ENCODE assay signal across 24 mouse cellular contexts in genomic region chr2:103681149-103681548, GRCm38 (mm10).
A peak's percentile ranks its signal among the peaks of the same experiment; 100 is the strongest.
DNase-seq lines count a peak whose midpoint lies in the region; ATAC-seq and TF ChIP-seq lines count a peak whose summit lies in the region.
"Had no signal": no experiment of that assay in that cellular context is flagged by ENCODE, and none has a peak within 500 bp of the region (broad histone marks: within the 10 kb centered on the region; RNA-seq: fewer than 3 reads in every experiment).

No protein-coding gene starts in this region.

- no peak overlapping the region for H3K4me2 ChIP-seq in heart, postnatal 0 days (ENCODE audit: low read depth, low read length)
- H3K4me2 ChIP-seq: heart, embryonic 12.5 days; hindbrain, embryonic 15.5 days; kidney, embryonic 15.5 days; limb, embryonic 13.5 days; liver, embryonic 11.5 days; lung, embryonic 15.5 days; midbrain, embryonic 15.5 days had no signal

- H3K9me3 ChIP-seq in heart, postnatal 0 days (replicated peaks; ENCODE audit: control insufficient read depth, low read length): no peaks in the 10 kb centered on the region
- H3K9me3 ChIP-seq: heart, embryonic 12.5 days; hindbrain, embryonic 10.5 days; hindbrain, embryonic 15.5 days; kidney, embryonic 15.5 days; limb, embryonic 13.5 days; lung, embryonic 15.5 days; midbrain, embryonic 10.5 days; midbrain, embryonic 15.5 days had no signal

- no peaks in the 10 kb centered on the region for H3K27me3 ChIP-seq in heart, postnatal 0 days (ENCODE audit: control insufficient read depth, insufficient read depth, low read length)
- H3K27me3 ChIP-seq: heart, embryonic 12.5 days; hindbrain, embryonic 15.5 days; kidney, embryonic 15.5 days; lung, embryonic 15.5 days had no signal

- no peak for TF ChIP-seq EP300 in heart, postnatal 0 days (IDR thresholded peaks at IDR 0.05; ENCODE audit: low read depth)

- TF ChIP-seq CTCF in heart, postnatal 0 days (IDR thresholded peaks at IDR 0.05; ENCODE audit: low read depth): no peak

- WGBS in heart, postnatal 0 days: 83% methylated on average over 5 of the region's 5 CpGs

- peaks cover 12% of the 10 kb centered on the region for H3K4me1 ChIP-seq in heart, postnatal 0 days (ENCODE audit: control insufficient read depth, insufficient read depth)

- no peak for ATAC-seq in heart, postnatal 0 days (ENCODE audit: insufficient read depth, low read depth)
- ATAC-seq: forebrain, embryonic 14.5 days; midbrain, embryonic 15.5 days had no signal

- H3K4me3 ChIP-seq in heart, postnatal 0 days (ENCODE audit: low read depth, low read length): no peak overlapping the region
- H3K4me3 ChIP-seq: heart, adult 2 months; heart, embryonic 12.5 days; hindbrain, embryonic 10.5 days; hindbrain, embryonic 15.5 days; kidney, embryonic 15.5 days; limb, embryonic 13.5 days; lung, embryonic 15.5 days; midbrain, embryonic 10.5 days; midbrain, embryonic 15.5 days had no signal

- H3K36me3 ChIP-seq in heart, postnatal 0 days (replicated peaks; ENCODE audit: control insufficient read depth, insufficient read depth, low read length): no peaks in the 10 kb centered on the region; the same call in 1 of the 2 replicates
- H3K36me3 ChIP-seq: hindbrain, embryonic 10.5 days; hindbrain, embryonic 15.5 days; kidney, embryonic 15.5 days; lung, embryonic 15.5 days; midbrain, embryonic 15.5 days had no signal

- DNase-seq in cerebellum, postnatal 25 days: peak; percentile 36 to 54
- DNase-seq in cerebellum, adult 11 months: no peak
- DNase-seq in heart, postnatal 0 days (ENCODE audit: low spot score): no peak
- no peak for DNase-seq in heart, postnatal 10 days
- DNase-seq in thymus, postnatal 14 days: peak; percentile 46
- DNase-seq in thymus, postnatal 10 days (ENCODE audit: low spot score in 2 of 2): no peak
- no peak for DNase-seq in frontal cortex, adult 2 months (ENCODE audit: extremely low spot score in 1 of 2, low spot score in 1 of 2)
- DNase-seq: adrenal gland, postnatal 25 days; cerebellum, adult 8-10 months; heart, adult 2 months; heart, postnatal 14 days; kidney, adult 18-20 months; kidney, postnatal 25 days; right cerebral cortex, adult 18-20 months had no signal

- intact Hi-C loops in heart, postnatal 10 days (cut with DNase I): no loop called here

- H3K9ac ChIP-seq in heart, postnatal 0 days (replicated peaks; ENCODE audit: low read depth, low read length): no peak overlapping the region
- H3K9ac ChIP-seq: heart, embryonic 12.5 days; hindbrain, embryonic 15.5 days; kidney, embryonic 15.5 days; limb, embryonic 13.5 days; lung, embryonic 15.5 days; midbrain, embryonic 15.5 days had no signal

- peak overlapping the region; percentile 63; the same call in 1 of the 2 replicates for H3K27ac ChIP-seq in heart, postnatal 0 days (ENCODE audit: low read depth)
- H3K27ac ChIP-seq: heart, adult 2 months; hindbrain, embryonic 15.5 days; kidney, embryonic 15.5 days; limb, embryonic 13.5 days; lung, embryonic 15.5 days; midbrain, embryonic 10.5 days; midbrain, embryonic 15.5 days had no signal

Comparison
In these comparisons a context has a peak if more than half of its experiments do, and no peak if none do; other contexts are left out.
1. DNase-seq: peak in cerebellum, postnatal 25 days (2 of 2) and thymus, postnatal 14 days (single experiment); none in cerebellum, adult 11 months (single experiment), heart, postnatal 0 days (single experiment), heart, postnatal 10 days (0 of 2), thymus, postnatal 10 days (0 of 2) and frontal cortex, adult 2 months (0 of 2).